Mouse (Mus musculus): ENCODE data around the gene Dpp8.

DNA sequence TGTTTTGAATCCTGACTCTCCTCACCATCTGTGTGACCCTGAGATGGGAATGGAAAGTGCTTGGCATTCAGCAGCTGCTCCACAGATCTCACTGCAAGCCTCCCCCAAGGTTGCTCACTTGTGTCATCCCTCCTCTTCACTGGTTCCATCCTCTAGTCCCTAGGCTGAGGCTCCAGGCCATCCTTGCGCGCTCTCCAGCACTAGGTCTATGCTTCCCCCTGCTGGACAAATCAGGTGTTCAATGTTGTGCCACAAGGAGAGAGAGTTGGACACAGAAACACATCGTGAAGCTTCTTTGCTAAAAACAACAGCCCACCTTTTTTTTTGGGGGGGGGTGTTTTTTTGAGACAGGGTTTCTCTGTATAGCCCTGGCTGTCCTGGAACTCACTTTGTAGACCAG lies 88.7 kb downstream of the Dpp8 start:
- peak; percentile 96 for TF ChIP-seq CTCF (IDR thresholded peaks at IDR 0.05; ENCODE audit: low read depth)
- no peak for TF ChIP-seq EP300 (optimal IDR thresholded peaks at IDR 0.05)

Measured in stomach, postnatal 0 days (tissue).